13 mouse cellular contexts compared by ENCODE assay signal in the genomic region with DNA sequence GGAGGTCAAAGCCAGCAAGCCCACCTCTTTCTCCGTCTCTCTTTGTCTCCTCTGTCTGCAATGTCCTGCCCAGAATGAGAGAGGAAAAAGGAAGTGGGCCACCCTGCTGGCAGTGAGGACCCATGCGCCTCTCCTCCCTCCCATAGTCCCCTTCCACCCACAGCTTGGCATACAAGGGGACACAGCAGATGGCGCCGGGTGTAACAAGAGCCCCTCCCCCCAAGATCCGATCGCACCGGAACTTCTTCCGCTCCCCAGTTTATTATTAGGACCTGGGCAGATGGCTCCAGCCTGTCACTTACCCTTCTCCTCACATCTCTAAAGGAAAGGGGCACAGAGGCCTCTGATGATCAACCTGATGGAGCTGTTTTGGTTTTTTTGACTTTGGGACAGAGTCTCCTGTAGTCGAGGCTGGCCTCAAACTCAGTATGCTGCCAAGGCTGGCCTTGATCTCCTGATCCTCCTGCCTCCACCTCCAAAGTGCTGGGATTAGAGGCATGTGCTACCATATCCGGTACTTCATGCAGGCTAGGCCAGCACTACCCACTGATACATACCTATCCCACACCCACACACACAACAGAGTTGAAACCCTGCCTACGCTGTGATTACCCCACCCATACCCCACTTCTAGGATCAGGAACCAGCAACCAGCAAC. TPM values are rescaled to one million over a fixed set of nuclear protein-coding genes. Genes with fewer than 3 reads are reported as not detected.
DNase-seq lines count a peak whose midpoint lies in the region; ATAC-seq and TF ChIP-seq lines count a peak whose summit lies in the region.
"Had no signal": no experiment of that assay in that cellular context is flagged by ENCODE, and none has a peak within 500 bp of the region (broad histone marks: within the 10 kb centered on the region; RNA-seq: fewer than 3 reads in every experiment).

No protein-coding gene starts in this region.

- no peak for TF ChIP-seq RAD21 in MEL (IDR thresholded peaks at IDR 0.05; ENCODE audit: low read depth, low read length)

- no peak; a peak in 1 of 6 replicates for TF ChIP-seq CTCF in MEL (IDR thresholded peaks at IDR 0.05 in 2 of 3, conservative IDR thresholded peaks at IDR 0.05 in 1 of 3; ENCODE audit: control insufficient read depth in 1 of 3, insufficient read depth in 1 of 3, low read depth in 2 of 3, low read length in 3 of 3, poor library complexity in 1 of 3, severe bottlenecking in 1 of 3)
- TF ChIP-seq CTCF in cerebellum, adult 2 months (IDR thresholded peaks at IDR 0.05; ENCODE audit: borderline replicate concordance, insufficient read depth, low read depth, low read length): no peak

- H3K9me3 ChIP-seq in midbrain, embryonic 11.5 days (ENCODE audit: control insufficient read depth, low read length): no peaks in the 10 kb centered on the region
- no peaks in the 10 kb centered on the region for H3K9me3 ChIP-seq in midbrain, embryonic 16.5 days (replicated peaks; ENCODE audit: control insufficient read depth, low read length, poor library complexity, severe bottlenecking)
- no peaks in the 10 kb centered on the region for H3K9me3 ChIP-seq in MEL (replicated peaks; ENCODE audit: insufficient read depth, low read length)
- H3K9me3 ChIP-seq: G1E had no signal

- TF ChIP-seq EP300 in MEL (IDR thresholded peaks at IDR 0.05; ENCODE audit: low read depth in 1 of 2, low read length in 2 of 2): 0 out of 4 replicates have a peak, but pooled peaks of 1 of the 2 experiments have one; percentile 9

- H3K27ac ChIP-seq in midbrain, embryonic 11.5 days (ENCODE audit: low read depth, low read length): no peak overlapping the region
- no peak overlapping the region for H3K27ac ChIP-seq in midbrain, embryonic 16.5 days (ENCODE audit: low read length)
- H3K27ac ChIP-seq in MEL (ENCODE audit: control insufficient read depth, low read depth, low read length): peak overlapping the region; percentile 97
- H3K27ac ChIP-seq in cerebellum, adult 2 months (ENCODE audit: insufficient read depth, low read length): peak overlapping the region; percentile 93

- H3K4me1 ChIP-seq in midbrain, embryonic 11.5 days (ENCODE audit: control insufficient read depth, insufficient read depth, low read length): peaks cover 4% of the 10 kb centered on the region; the same call in 1 of the 2 replicates
- peaks cover 5% of the 10 kb centered on the region for H3K4me1 ChIP-seq in midbrain, embryonic 16.5 days (ENCODE audit: control insufficient read depth, insufficient read depth, low read length)
- H3K4me1 ChIP-seq in MEL (ENCODE audit: control insufficient read depth in 1 of 2, insufficient read depth in 2 of 2, low read length in 2 of 2): peaks cover 11 to 36% of the 10 kb centered on the region in 2 experiments
- peaks cover 32% of the 10 kb centered on the region for H3K4me1 ChIP-seq in cerebellum, adult 2 months (ENCODE audit: control insufficient read depth, insufficient read depth, low read length)

- peak; percentile 79 for DNase-seq in midbrain, embryonic 11.5 days (ENCODE audit: low spot score, missing footprints)
- peak; percentile 66 for DNase-seq in MEL (ENCODE audit: low read depth, low spot score)
- peak; percentile 77 to 89 for DNase-seq in cerebellum, adult 2 months
- peak; percentile 79 for DNase-seq in layer of hippocampus, adult 9-11 months
- DNase-seq in embryo, embryonic 10.5 days (ENCODE audit: low spot score): no peak
- DNase-seq in ovary, postnatal 10 days (ENCODE audit: low spot score): no peak
- DNase-seq: heart, postnatal 4 days; kidney, adult 9 months had no signal

- H3K36me3 ChIP-seq in midbrain, embryonic 11.5 days (ENCODE audit: control insufficient read depth, insufficient read depth, low read length): no peaks in the 10 kb centered on the region
- no peaks in the 10 kb centered on the region for H3K36me3 ChIP-seq in midbrain, embryonic 16.5 days (ENCODE audit: control insufficient read depth, insufficient read depth, low read length)
- peaks cover 0 to 18% of the 10 kb centered on the region in 2 experiments; a peak in 2 of 4 replicates for H3K36me3 ChIP-seq in MEL (ENCODE audit: control insufficient read depth in 1 of 2, insufficient read depth in 2 of 2, low read length in 2 of 2)
- H3K36me3 ChIP-seq: G1E had no signal

- no peak overlapping the region for H3K4me2 ChIP-seq in midbrain, embryonic 11.5 days
- H3K4me2 ChIP-seq in midbrain, embryonic 16.5 days (ENCODE audit: low read length): no peak overlapping the region

- no peak for ATAC-seq in midbrain, embryonic 11.5 days (ENCODE audit: low FRiP score)
- ATAC-seq in midbrain, embryonic 16.5 days: no peak

- peaks cover 4% of the 10 kb centered on the region; the same call in 1 of the 2 replicates for H3K27me3 ChIP-seq in midbrain, embryonic 11.5 days (ENCODE audit: control insufficient read depth, insufficient read depth, low read length)
- no peaks in the 10 kb centered on the region for H3K27me3 ChIP-seq in midbrain, embryonic 16.5 days (ENCODE audit: control insufficient read depth, insufficient read depth, low read depth, low read length)
- no peaks in the 10 kb centered on the region for H3K27me3 ChIP-seq in MEL (ENCODE audit: control insufficient read depth in 1 of 2, insufficient read depth in 2 of 2, low read length in 2 of 2)
- H3K27me3 ChIP-seq in cerebellum, adult 2 months (ENCODE audit: control insufficient read depth, insufficient read depth, low read length): no peaks in the 10 kb centered on the region

- no peak overlapping the region for H3K9ac ChIP-seq in midbrain, embryonic 11.5 days (ENCODE audit: low read length)
- H3K9ac ChIP-seq in midbrain, embryonic 16.5 days (ENCODE audit: low read depth, low read length): no peak overlapping the region
- peak overlapping the region; percentile 87 for H3K9ac ChIP-seq in MEL (ENCODE audit: control insufficient read depth, low read depth, low read length, poor library complexity, severe bottlenecking)

- H3K4me3 ChIP-seq in midbrain, embryonic 11.5 days (ENCODE audit: low read depth, low read length): no peak overlapping the region
- H3K4me3 ChIP-seq in midbrain, embryonic 16.5 days (ENCODE audit: low read depth, low read length): no peak overlapping the region
- H3K4me3 ChIP-seq in MEL (ENCODE audit: control insufficient read depth in 1 of 2, insufficient read depth in 1 of 2, low read depth in 2 of 2, low read length in 2 of 2): peak overlapping the region; percentile 52 to 68
- H3K4me3 ChIP-seq in cerebellum, adult 2 months (replicated peaks; ENCODE audit: insufficient read depth, low read depth, low read length): peak overlapping the region; percentile 39

- no peaks in the 10 kb centered on the region; the same call in 1 of the 2 replicates for H3K79me2 ChIP-seq in MEL (ENCODE audit: control insufficient read depth, insufficient read depth, low read length, poor library complexity)

- no peak for TF ChIP-seq POLR2A in MEL (IDR thresholded peaks at IDR 0.05; ENCODE audit: control insufficient read depth in 1 of 2, insufficient read depth in 1 of 2, low read depth in 1 of 2, low read length in 2 of 2, poor library complexity in 1 of 2)
- peak; percentile 29; the same call in 1 of the 2 replicates for TF ChIP-seq POLR2A in cerebellum, adult 2 months (IDR thresholded peaks at IDR 0.05; ENCODE audit: borderline replicate concordance, insufficient read depth, low read length)

- 89% methylated on average over 11 of the region's 11 CpGs for WGBS in midbrain, embryonic 11.5 days
- 81% methylated on average over 11 of the region's 11 CpGs for WGBS in midbrain, embryonic 16.5 days
- 8% methylated on average over 11 of the region's 11 CpGs for WGBS in cerebellum, adult 2 months

TF ChIP-seq in MEL, 35 proteins besides CTCF, POLR2A, EP300 and RAD21 (continues in another document):
- TF ChIP-seq ETS1 (IDR thresholded peaks at IDR 0.05; ENCODE audit: low read depth, low read length) (0 out of 2 replicates have a peak, but pooled peaks have one; percentile 5), MYC (IDR thresholded peaks at IDR 0.05; ENCODE audit: low read depth, low read length) (no peak), HCFC1 (IDR thresholded peaks at IDR 0.05; ENCODE audit: low read depth, low read length) (no peak), ELF1 (IDR thresholded peaks at IDR 0.05; ENCODE audit: low read depth, low read length) (peak; percentile 31; the same call in 1 of the 2 replicates), MAX (IDR thresholded peaks at IDR 0.05; ENCODE audit: low read length) (peak; percentile 55; the same call in 1 of the 2 replicates), MYB (IDR thresholded peaks at IDR 0.05; ENCODE audit: low read depth, low read length) (no peak), RCOR1 (IDR thresholded peaks at IDR 0.05; ENCODE audit: low read depth, low read length) (no peak), SMC3 (IDR thresholded peaks at IDR 0.05; ENCODE audit: low read depth, low read length) (no peak), MXI1 (IDR thresholded peaks at IDR 0.05; ENCODE audit: low read depth, low read length) (no peak), TCF12 (IDR thresholded peaks at IDR 0.05; ENCODE audit: low read depth, low read length) (0 out of 2 replicates have a peak, but pooled peaks have one; percentile 24)

RNA-seq across cellular contexts. Expression of a gene that starts 10.2 kb away (rescaled TPM):
- 0.03 TPM in 1 of 2 replicates, not detected in the other for polyA plus RNA-seq in midbrain, embryonic 11.5 days (2014; fragmentation: Nextera tagmentation; extraction: Ambion mirVana)
- 0.24 and 0.25 TPM in 2 replicates for polyA plus RNA-seq in midbrain, embryonic 16.5 days (2015; fragmentation: Nextera tagmentation; extraction: Ambion mirVana)
- total RNA-seq in MEL (2012; rRNA removed): 1.4 and 1.6 TPM in 2 replicates
- 1 to 10 TPM in 1 of 2 experiments, not detected in 1; 4.7 TPM for polyA plus RNA-seq in MEL (2012; ENCODE audit: insufficient read depth in 1 of 2, insufficient read length in 2 of 2, low read depth in 1 of 2, low replicate concordance in 2 of 2, missing spikeins in 1 of 2)
- polyA plus RNA-seq in cerebellum, adult 2 months (2012; rRNA removed): 9.3 and 11.9 TPM in 2 replicates
- polyA plus RNA-seq: G1E; limb, embryonic 11.5 days had no signal

RNA-seq across cellular contexts. Expression of a gene that starts 27.6 kb away (rescaled TPM):
- 311 and 338 TPM in 2 replicates for polyA plus RNA-seq in midbrain, embryonic 11.5 days (2014; fragmentation: Nextera tagmentation; extraction: Ambion mirVana)
- 188 and 193 TPM in 2 replicates for polyA plus RNA-seq in midbrain, embryonic 16.5 days (2015; fragmentation: Nextera tagmentation; extraction: Ambion mirVana)
- 305 and 329 TPM in 2 replicates for total RNA-seq in MEL (2012; rRNA removed)
- polyA plus RNA-seq in MEL (2012; ENCODE audit: insufficient read depth in 1 of 2, insufficient read length in 2 of 2, low read depth in 1 of 2, low replicate concordance in 2 of 2, missing spikeins in 1 of 2): 100 to 1,000 TPM in 1 of 2 experiments, not detected in 1; 420 TPM
- 410 and 458 TPM in 2 replicates for polyA plus RNA-seq in cerebellum, adult 2 months (2012; rRNA removed)

RNA-seq across cellular contexts. Expression of a gene that starts 29.7 kb away (rescaled TPM):
- 0.29 TPM in 1 of 2 replicates, not detected in the other for polyA plus RNA-seq in midbrain, embryonic 11.5 days (2014; fragmentation: Nextera tagmentation; extraction: Ambion mirVana)
- 1.6 and 2.4 TPM in 2 replicates for polyA plus RNA-seq in midbrain, embryonic 16.5 days (2015; fragmentation: Nextera tagmentation; extraction: Ambion mirVana)
- 0.35 and 0.75 TPM in 2 replicates for total RNA-seq in MEL (2012; rRNA removed)
- under 1 TPM in 1 of 2 experiments, not detected in 1; 0.54 TPM for polyA plus RNA-seq in MEL (2012; ENCODE audit: insufficient read depth in 1 of 2, insufficient read length in 2 of 2, low read depth in 1 of 2, low replicate concordance in 2 of 2, missing spikeins in 1 of 2)
- 0.92 and 1.6 TPM in 2 replicates for polyA plus RNA-seq in cerebellum, adult 2 months (2012; rRNA removed)
- total RNA-seq: adrenal gland, adult 18-20 months; common myeloid progenitor, adult 5-6 weeks; G1E had no signal
- polyA plus RNA-seq: G1E had no signal

Comparison
In these comparisons a context has a peak if more than half of its experiments do, and no peak if none do; other contexts are left out.
1. DNase-seq: peak in midbrain, embryonic 11.5 days (single experiment), MEL (single experiment), cerebellum, adult 2 months (2 of 2) and layer of hippocampus, adult 9-11 months (single experiment); none in embryo, embryonic 10.5 days (single experiment) and ovary, postnatal 10 days (single experiment).
2. H3K27ac ChIP-seq: peak in MEL (single experiment) and cerebellum, adult 2 months (single experiment); none in midbrain, embryonic 11.5 days (single experiment) and midbrain, embryonic 16.5 days (single experiment).
3. H3K4me3 ChIP-seq: peak in MEL (2 of 2) and cerebellum, adult 2 months (single experiment); none in midbrain, embryonic 11.5 days (single experiment) and midbrain, embryonic 16.5 days (single experiment).